Mouse (Mus musculus) left cerebral cortex, adult 2 months (tissue): ENCODE data around the gene Col19a1. TPM values are rescaled to one million over a fixed set of nuclear protein-coding genes. Genes with fewer than 3 reads are reported as not detected.

ENCODE experiments used
- DNase-seq, 2 experiments: peaks; one replicate each; pipeline ENCODE4 v3.0.0; 2021 to 2022; ENCODE audit warnings: low spot score in 2 of 2, mixed read lengths in 1 of 2; ENCODE audit errors: extremely low spot score in 1 of 2
- H3K27ac ChIP-seq: fragments of 200-600 bp; 2 replicates; pipeline ENCODE4 v1.8.1; 2022
- H3K4me3 ChIP-seq: fragments of 200-600 bp; 2 replicates; pipeline ENCODE4 v1.8.1; 2022
- CTCF ChIP-seq: fragments of 200-600 bp; IDR thresholded peaks from 2 replicates; pipeline ENCODE4 v1.8.1; 2022; ENCODE audit warnings: antibody characterized with exemption, mild to moderate bottlenecking, moderate library complexity
- intact Hi-C: fragments of 180-260 bp; cut with DNase I; formaldehyde crosslinking; loops from one replicate; pipeline ENCODE4 v1.15.1; 2025
- total RNA-seq, 2 experiments: library from RNA; stranded (reverse); gene quantifications; 2 replicates each; pipeline ENCODE4 v1.2.3; 2021

Gene Col19a1
- total RNA-seq, 2 experiments from 2014 or later, result 30.0 to 30.1 TPM

DNA sequence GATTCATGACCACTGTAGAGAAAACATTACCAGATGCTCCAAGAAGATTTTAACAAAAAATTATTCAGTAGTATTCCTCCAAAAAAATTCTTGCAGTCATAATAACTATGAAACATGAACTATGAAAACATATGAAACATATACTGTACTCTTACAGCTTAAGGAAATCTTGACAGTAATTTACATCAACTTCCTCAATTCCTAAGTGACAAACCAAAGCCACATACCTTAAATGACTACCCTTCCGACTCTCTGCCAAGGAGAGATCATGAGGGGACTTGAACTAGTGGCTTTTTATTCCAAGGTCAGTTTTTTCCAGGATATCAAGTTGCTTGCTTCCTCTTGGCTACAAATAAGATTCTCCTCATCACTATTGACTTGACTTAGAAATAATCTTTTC lies 39.7 kb downstream of the Col19a1 start:
- intact Hi-C loops, result no loop called here
- no peak for DNase-seq
- no peak for TF ChIP-seq CTCF
- H3K27ac ChIP-seq, result no peak overlapping the region
- H3K4me3 ChIP-seq, result no peak overlapping the region

DNA sequence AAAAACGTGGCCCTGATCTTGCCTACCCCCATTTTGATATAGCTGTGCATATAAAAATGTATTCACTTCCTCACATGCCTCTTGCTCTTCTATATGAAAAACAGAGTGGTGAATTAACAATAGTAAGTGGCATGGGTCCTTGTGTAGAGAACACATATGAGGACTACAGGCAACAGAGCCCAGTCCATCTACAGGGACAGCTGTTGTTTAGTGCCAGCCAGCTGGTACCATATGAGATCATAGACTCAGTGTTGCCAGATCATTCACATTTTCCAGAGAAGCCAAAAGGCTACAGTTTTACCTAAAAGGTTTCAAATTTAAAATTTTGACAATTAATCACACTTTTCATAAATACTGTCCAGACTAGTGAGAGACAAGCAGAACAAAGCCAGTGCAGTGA lies 47.4 kb downstream of the Col19a1 start:
- Histone ChIP-seq H3K4me3 (no peak overlapping the region), H3K27ac (no peak overlapping the region)
- no peak for DNase-seq
- intact Hi-C loops, result no loop called here
- TF ChIP-seq CTCF, result no peak

DNA sequence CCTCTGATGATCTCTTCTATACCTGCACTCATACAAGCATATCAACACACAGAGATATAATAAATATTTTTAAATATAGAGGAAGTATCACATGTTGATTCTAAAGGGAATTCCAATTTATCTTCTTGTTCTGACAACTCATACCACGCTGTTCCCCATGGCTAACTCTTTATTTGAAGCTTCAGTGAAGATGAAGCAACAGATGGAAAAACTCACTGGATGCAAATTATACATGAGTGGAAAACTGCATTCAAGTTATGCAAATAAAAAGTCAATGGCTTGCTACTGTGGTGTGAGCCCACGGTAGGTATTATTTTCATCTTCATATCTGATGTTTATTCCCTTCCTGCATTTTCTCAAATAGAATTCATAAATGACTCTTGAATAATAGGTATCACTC lies 60.1 kb downstream of the Col19a1 start:
- no peak overlapping the region for H3K27ac ChIP-seq

DNA sequence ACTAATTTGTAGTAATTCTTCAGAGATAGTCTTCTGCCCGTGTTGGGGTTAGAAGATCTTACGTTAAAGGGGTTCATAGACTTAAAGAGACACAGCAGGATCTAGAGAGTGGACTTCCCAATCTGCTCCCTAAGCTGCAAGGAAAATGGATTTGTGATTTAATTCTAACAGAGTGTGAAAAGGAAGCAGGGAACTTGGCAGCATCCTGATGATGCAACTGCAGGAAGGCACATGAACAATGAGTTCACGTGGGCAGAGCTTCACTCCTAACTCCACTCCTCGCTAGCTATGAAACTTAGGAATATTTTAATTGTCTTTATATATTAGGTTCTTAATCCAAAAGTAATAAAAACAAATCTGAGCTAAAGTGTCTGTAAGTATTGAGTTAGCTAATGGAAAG lies 69.8 kb downstream of the Col19a1 start:
- intact Hi-C loops, result no loop called here
- TF ChIP-seq CTCF, result no peak
- no peak for DNase-seq
- Histone ChIP-seq H3K4me3 (no peak overlapping the region), H3K27ac (no peak overlapping the region)

More for the DNA sequence above, 60.1 kb downstream of the Col19a1 start:
- no peak for DNase-seq
- no peak overlapping the region for H3K4me3 ChIP-seq
- TF ChIP-seq CTCF, result no peak
- intact Hi-C loops, result loop anchor here (5.0 kb wide), 1 partner anchor 135 kb away; no protein-coding TSS in a partner anchor

DNA sequence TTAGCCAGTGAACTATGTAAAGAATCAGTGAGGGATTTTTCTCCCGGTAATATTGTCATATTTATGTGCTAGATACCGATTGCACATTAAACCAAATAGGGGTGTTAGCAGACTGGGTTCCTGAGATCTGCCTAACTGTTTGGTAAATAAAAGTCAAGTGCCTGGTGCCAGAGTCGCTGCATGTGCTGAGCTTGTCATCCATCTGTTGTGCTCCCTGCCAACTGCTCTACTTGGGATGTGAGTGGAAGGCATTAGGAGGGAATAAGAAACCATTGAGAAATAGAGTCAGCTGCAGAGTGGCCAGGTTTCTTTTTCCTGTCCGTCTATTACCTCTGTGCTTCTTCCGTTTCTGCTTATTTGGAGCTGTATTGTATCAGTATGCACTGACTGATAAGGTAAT lies 71.9 kb downstream of the Col19a1 start:
- intact Hi-C loops, result no loop called here
- Histone ChIP-seq H3K27ac (no peak overlapping the region), H3K4me3 (no peak overlapping the region)
- no peak for TF ChIP-seq CTCF
- no peak for DNase-seq

DNA sequence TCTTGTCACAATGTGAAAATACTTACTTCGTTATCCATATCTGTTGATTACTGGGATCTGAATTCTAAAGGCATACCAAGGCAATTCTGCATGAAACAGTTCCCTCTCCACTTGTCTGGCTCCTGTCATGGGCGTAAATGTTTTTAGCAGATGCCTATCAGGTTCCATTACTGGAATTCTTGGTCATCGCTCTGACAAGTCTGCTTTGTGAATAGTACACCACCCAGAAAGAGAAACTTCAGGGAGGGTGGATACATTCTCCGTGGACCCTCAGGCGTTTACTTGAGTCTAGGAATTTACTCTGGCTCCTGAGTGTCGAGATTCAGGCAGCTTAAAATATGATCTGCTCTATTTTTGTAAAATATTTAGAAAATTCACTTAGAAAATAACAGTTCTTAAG lies 75.7 kb downstream of the Col19a1 start:
- TF ChIP-seq CTCF, result no peak
- intact Hi-C loops, result no loop called here
- Histone ChIP-seq H3K27ac (no peak overlapping the region), H3K4me3 (no peak overlapping the region)
- DNase-seq, result no peak

DNA sequence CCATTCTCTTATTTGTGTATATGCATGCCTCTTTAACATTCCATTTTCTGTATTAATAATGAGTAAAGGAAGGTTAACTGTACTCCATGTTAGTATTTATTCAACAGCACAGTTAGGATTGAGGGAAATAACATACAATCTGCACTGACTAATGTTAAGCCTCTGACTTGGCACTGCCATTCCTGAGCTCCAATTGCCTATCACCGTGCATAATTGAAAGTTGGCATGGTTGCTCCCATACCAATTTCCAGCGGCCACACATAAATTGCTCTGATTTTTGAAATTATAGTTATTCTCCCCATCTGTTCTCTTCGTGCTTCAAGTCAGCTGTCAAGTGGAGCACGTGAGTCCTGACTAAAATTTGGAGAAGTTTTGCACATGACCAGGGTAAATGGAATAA lies 91.9 kb downstream of the Col19a1 start:
- TF ChIP-seq CTCF, result no peak
- H3K4me3 ChIP-seq, result no peak overlapping the region
- DNase-seq, result no peak
- intact Hi-C loops, result no loop called here
- no peak overlapping the region for H3K27ac ChIP-seq

DNA sequence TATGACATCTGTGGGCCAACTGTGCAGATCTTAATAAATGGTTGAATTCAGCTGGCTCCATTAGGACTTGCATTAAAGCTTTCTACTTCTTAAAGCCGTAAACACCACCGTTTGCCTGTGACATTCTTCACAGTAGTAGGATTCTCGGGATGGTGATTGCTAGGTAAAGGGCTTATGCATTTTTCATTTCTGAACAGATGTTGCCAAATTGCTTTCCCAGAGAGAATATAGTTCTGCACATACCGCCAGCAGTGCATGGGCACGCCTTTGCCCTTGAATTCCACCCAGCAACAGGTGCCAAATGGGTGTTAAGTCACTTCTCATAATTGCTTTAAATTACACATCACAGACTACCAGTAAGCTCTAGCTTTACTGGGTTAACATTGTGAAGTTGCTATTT lies 103.1 kb downstream of the Col19a1 start:
- intact Hi-C loops, result no loop called here
- no peak for DNase-seq
- no peak for TF ChIP-seq CTCF

DNA sequence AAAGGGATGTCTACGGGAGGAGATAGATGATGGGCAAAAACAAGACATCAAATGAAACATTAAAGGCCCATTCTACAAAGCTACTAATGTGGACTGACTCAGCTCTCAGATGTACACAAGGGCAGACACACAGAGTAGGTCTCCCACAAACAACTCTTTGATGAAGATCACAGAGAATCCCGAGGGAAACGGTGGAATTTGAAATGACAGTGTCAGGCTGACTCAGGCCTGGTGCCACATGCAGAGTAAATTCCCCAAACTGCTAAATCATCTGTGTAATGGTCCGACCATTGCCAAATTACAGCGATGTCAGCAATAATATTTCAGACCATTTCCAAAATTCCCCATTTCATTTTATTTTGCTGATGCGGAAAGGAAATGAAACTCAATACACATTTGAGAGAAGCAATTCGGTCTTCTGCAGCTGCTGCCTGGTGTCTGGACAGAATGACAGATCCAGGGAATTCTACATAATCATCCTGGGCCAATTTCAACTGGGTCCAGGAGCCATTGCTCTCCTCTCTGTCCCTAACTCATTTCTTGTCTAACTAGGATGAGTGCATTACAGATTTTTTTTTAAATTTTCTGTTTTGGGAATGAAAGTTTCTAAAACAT lies 116.1 kb downstream of the Col19a1 start:
- H3K27ac ChIP-seq, result no peak overlapping the region
- no peak for DNase-seq
- no peak for TF ChIP-seq CTCF

More for the DNA sequence above, 103.1 kb downstream of the Col19a1 start:
- no peak overlapping the region for H3K4me3 ChIP-seq
- H3K27ac ChIP-seq, result no peak overlapping the region

DNA sequence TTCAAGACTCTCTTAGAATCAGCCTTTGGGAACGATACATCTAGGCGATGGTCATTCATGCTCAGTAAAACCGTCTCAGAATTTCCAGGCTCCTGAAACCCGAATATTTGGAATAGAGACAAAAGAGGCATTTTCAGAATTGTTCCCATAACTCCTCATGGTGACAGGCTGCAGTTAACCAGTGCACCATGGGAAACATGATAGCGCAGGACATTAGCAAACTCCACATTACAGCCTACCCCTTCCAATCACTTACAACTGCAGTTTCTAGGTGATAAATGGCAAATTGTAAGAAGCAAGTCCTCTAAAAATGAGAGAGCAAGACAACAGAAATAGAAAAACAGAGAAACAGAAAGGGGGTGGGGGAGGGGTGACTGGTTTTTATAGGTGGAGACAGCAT lies 116.6 kb downstream of the Col19a1 start:
- Histone ChIP-seq H3K27ac (no peak overlapping the region), H3K4me3 (no peak overlapping the region)
- no peak for DNase-seq
- TF ChIP-seq CTCF, result no peak
- intact Hi-C loops, result no loop called here

More for the DNA sequence above, 116.1 kb downstream of the Col19a1 start:
- intact Hi-C loops, result no loop called here
- H3K4me3 ChIP-seq, result no peak overlapping the region

DNA sequence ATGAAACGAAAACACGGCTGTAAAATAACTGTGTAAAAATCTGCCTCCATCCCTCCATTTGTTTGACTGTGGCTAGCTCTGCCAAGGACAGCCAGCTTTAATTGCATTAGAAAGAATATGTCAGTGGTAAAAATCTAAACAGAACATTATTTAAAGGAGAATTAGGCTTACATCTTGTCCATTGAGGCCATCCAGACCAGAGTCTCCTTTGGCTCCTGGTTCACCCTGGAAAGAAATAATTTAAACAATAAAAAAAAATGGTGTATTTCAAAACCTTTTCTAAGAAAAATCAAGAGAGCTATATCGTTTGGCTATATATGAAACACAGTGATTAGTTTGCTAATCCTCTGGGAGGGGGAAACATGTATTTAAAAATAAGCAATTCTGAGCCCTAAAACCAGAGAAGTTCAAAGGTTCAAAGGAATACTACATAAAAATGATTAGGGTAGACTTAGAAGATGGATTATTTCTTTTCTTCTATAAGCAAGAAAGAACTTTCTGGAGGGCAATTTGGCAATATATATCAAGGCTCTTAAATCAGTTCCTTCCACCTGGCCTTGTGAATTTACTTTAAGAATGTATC lies 125.9 kb downstream of the Col19a1 start:
- no peak overlapping the region for H3K4me3 ChIP-seq
- DNase-seq, result no peak
- intact Hi-C loops, result no loop called here
- TF ChIP-seq CTCF, result no peak
- no peak overlapping the region for H3K27ac ChIP-seq

DNA sequence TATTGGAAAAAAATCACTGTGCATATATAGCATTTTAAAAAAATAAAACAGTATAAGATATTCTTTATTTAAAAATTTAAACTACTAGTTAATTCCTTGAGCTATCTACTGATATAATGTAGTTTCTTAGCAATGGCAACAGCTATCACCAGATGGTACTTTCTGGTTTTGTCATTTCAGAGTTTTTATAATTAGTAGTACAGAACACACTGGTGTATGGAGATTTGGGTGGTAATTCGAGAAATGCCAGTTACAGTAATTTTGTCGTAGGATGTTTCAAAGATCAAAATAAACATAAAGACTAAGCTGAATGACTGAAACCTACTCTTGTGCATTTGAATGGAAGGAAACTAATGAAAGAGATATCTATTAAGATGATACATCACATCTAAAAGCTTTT lies 129.3 kb downstream of the Col19a1 start:
- intact Hi-C loops, result loop anchor here (2.0 kb wide), 1 partner anchor 207 kb away; no protein-coding TSS in a partner anchor
- no peak for TF ChIP-seq CTCF
- DNase-seq, result no peak

DNA sequence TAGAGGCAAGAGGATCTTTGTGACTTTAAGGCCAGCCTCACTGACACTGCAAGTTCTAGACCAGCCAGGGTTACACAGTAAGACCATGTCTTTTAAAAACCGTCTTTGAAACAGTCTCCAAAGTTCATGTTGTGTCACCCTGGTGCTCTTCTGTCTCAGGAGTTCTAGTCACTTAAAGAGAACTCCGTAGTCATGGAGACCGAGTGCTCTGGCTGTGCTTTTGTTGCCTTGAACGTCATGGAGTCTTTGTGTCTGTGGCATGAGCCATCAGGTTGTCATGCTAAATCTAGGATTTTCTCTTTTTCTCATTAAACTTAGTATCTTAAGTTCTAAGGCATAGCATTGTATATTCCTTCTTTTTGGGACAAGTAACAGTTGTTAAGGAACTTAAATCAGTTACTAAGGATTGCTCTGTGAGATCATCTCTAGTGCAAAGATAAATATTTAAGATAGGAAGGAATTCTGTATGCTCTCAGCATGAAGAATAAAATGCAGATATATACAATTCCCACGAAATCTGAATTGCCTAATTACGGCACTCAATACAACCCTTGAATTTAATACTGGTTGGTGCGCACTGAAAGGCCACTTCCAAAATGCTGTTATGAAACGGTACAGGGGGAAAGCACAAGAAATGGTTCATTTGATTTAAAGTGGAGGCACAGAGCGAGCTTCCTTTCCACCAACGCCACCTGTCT lies 134.6 kb downstream of the Col19a1 start:
- intact Hi-C loops, result no loop called here
- H3K27ac ChIP-seq, result no peak overlapping the region
- no peak for TF ChIP-seq CTCF
- no peak overlapping the region for H3K4me3 ChIP-seq
- no peak for DNase-seq

More for the DNA sequence above, 129.3 kb downstream of the Col19a1 start:
- Histone ChIP-seq H3K27ac (no peak overlapping the region), H3K4me3 (no peak overlapping the region)
